Mouse (Mus musculus) heart, adult 9 months (tissue): ENCODE measurements at regions not wholly inside any gene's neighbourhood (a gene's known extent, or its start where the extent isn't known, plus 50 kb on each side); places are given as distances from the start of the nearest gene placed in this dataset.

Experiments used
- DNase-seq, 2 experiments: peaks; one replicate each; pipeline ENCODE4 v3.0.0; 2022; ENCODE audit warnings: low spot score in 2 of 2

- no peak for DNase-seq
Observed at GRCm38 (mm10) chr7:51281470-51281869, 229.4 kb upstream of the Ano5 start.

DNA sequence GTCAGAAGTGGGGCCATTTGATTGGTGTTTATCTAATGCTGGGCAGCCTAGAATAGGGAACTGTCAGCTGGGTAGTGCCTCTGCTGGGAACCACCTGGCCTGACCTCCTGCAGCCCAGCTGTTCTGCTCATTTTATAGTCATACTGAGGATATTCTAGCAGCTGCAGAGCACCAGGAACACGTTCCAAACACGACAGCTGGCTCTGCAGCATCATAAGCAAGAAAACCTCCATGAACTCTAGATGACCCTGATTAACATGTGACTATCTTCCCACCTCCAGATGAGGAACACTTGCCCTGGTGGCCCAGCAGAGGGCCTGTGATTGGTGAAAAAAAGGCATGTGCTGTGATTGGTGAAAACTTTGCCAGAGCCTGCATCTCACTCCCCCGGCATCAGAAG, 210.6 kb upstream of the Ano5 start:
- DNase-seq, result peak; percentile 46 to 69

DNA sequence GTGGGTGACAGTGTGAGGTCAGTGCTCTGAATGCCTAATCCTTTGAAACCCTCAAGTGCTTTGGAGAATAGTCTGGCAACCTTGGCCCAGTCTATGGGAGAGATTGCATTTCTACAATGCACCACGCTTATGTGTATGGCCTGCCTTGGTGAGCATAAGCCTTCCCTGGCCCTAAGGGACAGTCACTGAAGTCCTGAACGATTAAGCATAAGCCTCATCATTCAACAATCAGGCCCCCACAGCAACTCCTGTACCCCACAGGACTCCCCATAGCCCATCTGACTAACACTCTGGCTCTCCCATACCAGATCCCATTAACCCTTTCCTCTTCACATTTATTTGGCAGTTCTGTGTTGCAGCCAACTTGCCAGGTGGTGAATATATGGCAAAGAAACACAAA, 203.1 kb upstream of the Ano5 start:
- DNase-seq, result no peak

GRCm38 (mm10) chr7:51310191-51310590, 200.6 kb upstream of the Ano5 start:
- DNase-seq, result no peak

GRCm38 (mm10) chr7:51339841-51340540, 170.8 kb upstream of the Ano5 start:
- DNase-seq, result no peak

GRCm38 (mm10) chr7:51347521-51347920, 163.3 kb upstream of the Ano5 start:
- DNase-seq, result no peak

- no peak for DNase-seq
Observed at GRCm38 (mm10) chr7:51360134-51360533, 150.7 kb upstream of the Ano5 start.

DNA sequence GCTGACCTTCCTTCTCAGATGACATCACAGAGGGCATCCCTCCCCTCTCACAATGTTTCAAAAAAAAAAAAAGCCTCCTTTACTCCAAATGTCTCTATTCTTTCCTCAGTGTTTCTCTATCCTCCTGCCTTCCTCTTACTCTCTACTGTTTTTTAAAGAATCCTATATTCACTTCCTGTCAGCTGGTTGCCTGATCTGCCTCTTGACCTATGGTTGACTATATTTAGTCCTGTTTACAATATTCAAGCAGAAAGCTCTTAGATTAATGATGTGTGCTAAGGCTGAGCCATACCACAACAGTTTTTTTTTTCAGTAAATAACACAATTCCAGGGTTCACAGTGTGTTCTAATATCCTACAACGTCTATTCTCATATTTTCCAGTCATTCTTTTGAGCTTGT, 133.2 kb upstream of the Ano5 start:
- no peak for DNase-seq
